8 mouse cellular contexts compared by ENCODE assay signal in genomic region chr5:114153490-114153889, GRCm38 (mm10). TPM values are rescaled to one million over a fixed set of nuclear protein-coding genes. Genes with fewer than 3 reads are reported as not detected.
DNase-seq lines count a peak whose midpoint lies in the region; ATAC-seq lines count a peak whose summit lies in the region.

No protein-coding gene starts in this region.

- no peaks in the 10 kb centered on the region; the same call in 1 of the 2 replicates for H3K4me1 ChIP-seq in forebrain, embryonic 11.5 days (replicated peaks; ENCODE audit: control insufficient read depth, insufficient read depth, low read length)
- peaks cover 4% of the 10 kb centered on the region; the same call in 1 of the 2 replicates for H3K4me1 ChIP-seq in neural tube, embryonic 12.5 days

- no peak overlapping the region for H3K9ac ChIP-seq in forebrain, embryonic 11.5 days (ENCODE audit: low read length)
- H3K9ac ChIP-seq in neural tube, embryonic 12.5 days: no peak overlapping the region

- no peak overlapping the region for H3K27ac ChIP-seq in forebrain, embryonic 11.5 days (ENCODE audit: low read depth, low read length)
- H3K27ac ChIP-seq in neural tube, embryonic 12.5 days: no peak overlapping the region

- no peaks in the 10 kb centered on the region for H3K9me3 ChIP-seq in forebrain, embryonic 11.5 days (ENCODE audit: control insufficient read depth, low read length)
- no peaks in the 10 kb centered on the region for H3K9me3 ChIP-seq in neural tube, embryonic 12.5 days

- DNase-seq in 416B (ENCODE audit: low read depth): peak; percentile 64
- DNase-seq in A20 (ENCODE audit: low read depth, low spot score): peak; percentile 55
- peak; percentile 68 for DNase-seq in forebrain, embryonic 11.5 days (ENCODE audit: low spot score)
- peak; percentile 37 to 65 for DNase-seq in kidney, postnatal 25 days
- DNase-seq in spleen, postnatal 36 days (ENCODE audit: low spot score in 2 of 2): no peak
- no peak for DNase-seq in adrenal gland, postnatal 4 days (ENCODE audit: low spot score in 2 of 2)
- DNase-seq in cerebellum, postnatal 4 days (ENCODE audit: low spot score in 2 of 2): no peak

- no peaks in the 10 kb centered on the region for H3K36me3 ChIP-seq in forebrain, embryonic 11.5 days (ENCODE audit: control insufficient read depth, insufficient read depth, low read length)
- H3K36me3 ChIP-seq in neural tube, embryonic 12.5 days: no peaks in the 10 kb centered on the region

- H3K4me2 ChIP-seq in forebrain, embryonic 11.5 days (ENCODE audit: low read depth, low read length, severe bottlenecking): 0 out of 2 replicates have a peak overlapping the region, but pooled peaks have one; percentile 6
- peak overlapping the region; percentile 43 for H3K4me2 ChIP-seq in neural tube, embryonic 12.5 days (replicated peaks)

- 0 out of 2 replicates have a peak, but pooled peaks have one; percentile 21 for ATAC-seq in forebrain, embryonic 11.5 days (replicated peaks; ENCODE audit: low FRiP score)
- no peak for ATAC-seq in neural tube, embryonic 12.5 days (ENCODE audit: low FRiP score, low read depth)

- H3K27me3 ChIP-seq in forebrain, embryonic 11.5 days (ENCODE audit: control insufficient read depth, insufficient read depth, low read length): no peaks in the 10 kb centered on the region
- H3K27me3 ChIP-seq in neural tube, embryonic 12.5 days (replicated peaks): no peaks in the 10 kb centered on the region

- WGBS in forebrain, embryonic 11.5 days: 3% methylated on average over 12 of the region's 12 CpGs
- WGBS in neural tube, embryonic 12.5 days: 5% methylated on average over 12 of the region's 12 CpGs

- peak overlapping the region; percentile 25 for H3K4me3 ChIP-seq in forebrain, embryonic 11.5 days (ENCODE audit: low read depth, low read length)
- H3K4me3 ChIP-seq in neural tube, embryonic 12.5 days: peak overlapping the region; percentile 9; the same call in 1 of the 2 replicates

RNA-seq across cellular contexts. Expression of gene Acacb, which starts 7.2 kb away (rescaled TPM):
- 1.3 and 1.9 TPM in 2 replicates for polyA plus RNA-seq in forebrain, embryonic 11.5 days (2014; fragmentation: Nextera tagmentation; extraction: Ambion mirVana)
- polyA plus RNA-seq in neural tube, embryonic 12.5 days (2016; fragmentation: Nextera tagmentation; extraction: Ambion mirVana): 0.80 and 1.8 TPM in 2 replicates
- 10 to 100 TPM; 25.6 to 31.5 TPM for total RNA-seq in adrenal gland, postnatal 4 days (2021)

RNA-seq across cellular contexts. Expression of gene Ung, which starts 23.3 kb away (rescaled TPM):
- 49.4 and 50.6 TPM in 2 replicates for polyA plus RNA-seq in forebrain, embryonic 11.5 days (2014; fragmentation: Nextera tagmentation; extraction: Ambion mirVana)
- 25.2 and 25.8 TPM in 2 replicates for polyA plus RNA-seq in neural tube, embryonic 12.5 days (2016; fragmentation: Nextera tagmentation; extraction: Ambion mirVana)
- total RNA-seq in adrenal gland, postnatal 4 days (2021): 10 to 100 TPM; 15.3 to 17.0 TPM

RNA-seq across cellular contexts. Expression of gene Alkbh2, which starts 25.5 kb away (rescaled TPM):
- polyA plus RNA-seq in forebrain, embryonic 11.5 days (2014; fragmentation: Nextera tagmentation; extraction: Ambion mirVana): 12.6 and 12.9 TPM in 2 replicates
- polyA plus RNA-seq in neural tube, embryonic 12.5 days (2016; fragmentation: Nextera tagmentation; extraction: Ambion mirVana): 10.7 and 10.9 TPM in 2 replicates
- 10 to 100 TPM in 1 of 2 experiments, 1 to 10 TPM in 1; 7.9 to 12.9 TPM for total RNA-seq in adrenal gland, postnatal 4 days (2021)

Comparison
In these comparisons a context has a peak if more than half of its experiments do, and no peak if none do; other contexts are left out.
1. DNase-seq: peak in 416B (single experiment), A20 (single experiment), forebrain, embryonic 11.5 days (single experiment) and kidney, postnatal 25 days (2 of 2); none in spleen, postnatal 36 days (0 of 2), adrenal gland, postnatal 4 days (0 of 2) and cerebellum, postnatal 4 days (0 of 2).